Mouse (Mus musculus): ENCODE measurements around the gene Aspscr1. TPM values are rescaled to one million over a fixed set of nuclear protein-coding genes. Genes with fewer than 3 reads are reported as not detected.

Aspscr1 gene
- 100 to 1,000 TPM; 160 to 177 TPM for polyA plus RNA-seq (2017; shearing (Covaris generic))

DNA sequence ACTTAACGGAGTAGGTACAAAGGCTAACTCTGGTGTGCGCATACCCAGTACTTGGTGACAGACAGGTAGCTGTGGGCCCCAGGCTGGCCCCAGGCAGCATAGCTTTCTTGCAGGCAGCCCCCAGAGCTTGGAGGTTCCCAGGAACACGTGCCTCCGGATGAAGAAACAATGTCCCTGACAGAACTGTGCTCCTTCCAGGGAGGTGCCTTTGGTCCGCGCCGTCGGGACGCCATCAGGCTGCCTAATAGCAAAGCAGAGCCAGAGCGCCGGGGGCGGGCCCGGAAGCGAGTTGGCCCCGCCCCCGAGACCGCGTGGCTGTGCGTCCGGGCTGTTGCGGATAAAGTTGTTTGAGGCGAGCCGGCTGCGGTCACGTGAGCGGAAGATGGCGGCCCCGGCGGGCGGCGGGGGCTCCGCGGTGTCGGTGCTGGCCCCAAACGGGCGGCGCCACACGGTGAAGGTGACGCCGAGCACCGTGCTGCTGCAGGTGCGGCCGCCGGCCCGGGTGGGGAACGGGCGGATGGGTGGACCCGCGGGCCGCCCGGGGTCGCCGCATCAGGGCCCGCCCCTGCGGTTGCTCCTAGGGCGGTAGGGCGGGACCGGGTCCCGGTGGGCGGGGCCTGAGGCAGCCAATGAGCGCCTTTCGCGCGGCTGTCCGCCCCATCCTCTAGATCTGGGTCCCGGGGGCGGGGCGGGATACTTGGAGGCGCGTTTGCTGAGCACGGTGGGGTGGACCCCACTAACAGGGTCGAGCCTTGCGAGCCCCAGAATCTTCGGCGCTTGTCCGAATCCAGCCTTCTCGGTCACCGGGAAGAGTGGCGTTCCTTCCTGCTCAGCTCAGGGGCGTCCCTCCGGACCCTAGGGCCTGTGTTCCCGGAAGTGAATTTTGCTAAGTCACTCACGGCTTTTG lies at the start of gene Aspscr1:
Gene Aspscr1, plus strand, starts transcription at position 287 of the 907 bp plus-strand sequence.

DNA sequence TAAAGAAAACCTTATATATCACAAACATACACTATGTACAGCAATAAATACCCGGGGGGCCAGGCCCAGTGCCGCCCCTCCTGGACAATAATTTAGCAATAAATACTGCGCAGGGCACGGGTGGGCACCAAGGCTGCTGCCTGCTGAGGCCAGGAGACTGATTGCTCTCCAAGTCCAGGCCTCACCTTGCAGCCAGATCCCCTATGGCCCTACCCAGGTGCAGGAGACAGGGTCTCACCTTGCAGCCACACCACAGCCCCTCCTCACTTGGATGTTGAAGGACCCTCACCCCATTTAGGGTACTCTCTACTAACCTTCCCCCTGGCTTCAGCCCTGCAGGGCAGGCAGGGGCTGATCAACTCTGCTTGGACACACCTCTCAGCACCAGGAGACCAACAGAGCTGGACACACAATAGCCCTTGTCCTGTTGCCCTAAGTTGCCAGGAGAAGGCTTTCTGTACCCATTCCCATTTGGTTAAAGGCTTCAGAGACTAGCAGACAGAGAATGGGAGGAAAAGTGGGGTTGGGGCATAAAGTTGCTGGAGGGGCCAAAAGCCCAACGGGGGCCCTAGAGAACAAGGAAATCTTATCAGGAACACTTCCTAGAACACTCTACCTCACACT lies 47.5 kb upstream of the Aspscr1 start, which contains the start of gene Sirt7:
Gene Sirt7, minus strand, starts transcription at position 89 of the 624 bp plus-strand sequence.

GRCm38 (mm10) chr11:120633520-120634343 lies 39.0 kb upstream of the Aspscr1 start, which contains the start of gene Mafg:
Gene Mafg, minus strand, starts transcription at chr11:120633600.

DNA sequence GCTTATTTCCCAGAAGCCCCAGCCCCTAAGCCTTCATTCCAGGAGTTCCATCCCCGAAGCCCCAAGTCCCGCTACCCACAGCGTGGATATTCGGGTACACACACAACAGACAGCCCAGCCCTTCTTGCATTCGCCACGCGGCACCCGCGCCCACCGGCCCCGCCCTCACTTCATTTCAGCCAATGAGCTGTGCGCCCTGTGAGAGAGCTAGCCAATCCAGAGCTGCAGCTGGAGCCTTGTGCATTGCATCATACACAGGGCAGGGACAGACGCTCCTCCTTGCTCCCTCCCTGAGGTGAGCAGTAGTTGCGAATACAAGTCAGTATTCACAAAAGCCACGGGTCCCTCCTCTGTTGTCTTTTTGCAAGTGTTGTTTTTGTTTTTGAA lies 29.2 kb upstream of the Aspscr1 start, which contains the start of gene Pycr1:
Gene Pycr1, minus strand, starts transcription at position 169 of the 387 bp plus-strand sequence.

GRCm38 (mm10) chr11:120648001-120648476 lies 24.7 kb upstream of the Aspscr1 start, which contains the start of gene Myadml2:
Gene Myadml2, minus strand, starts transcription at chr11:120648158.

GRCm38 (mm10) chr11:120661076-120661460 lies 11.7 kb upstream of the Aspscr1 start, which contains the start of gene Notum:
Gene Notum, minus strand, starts transcription at chr11:120661175.

GRCm38 (mm10) chr11:120713580-120714518 lies 41.1 kb downstream of the Aspscr1 start, which contains the start of the genes Cenpx and Lrrc45:
Gene Cenpx, minus strand, starts transcription at chr11:120713738.
Gene Lrrc45, plus strand, starts transcription at chr11:120713925.

GRCm38 (mm10) chr11:120721124-120722066 lies 48.6 kb downstream of the Aspscr1 start, which contains the start of gene Rac3:
Gene Rac3, plus strand, starts transcription at chr11:120721470.

GRCm38 (mm10) chr11:120727169-120727527 lies 54.4 kb downstream of the Aspscr1 start, which contains the start of gene Dcxr:
Gene Dcxr, minus strand, starts transcription at chr11:120727281.

GRCm38 (mm10) chr11:120731858-120732680 lies 59.3 kb downstream of the Aspscr1 start, which contains the start of gene Cbr2:
Gene Cbr2, minus strand, starts transcription at chr11:120732114.

Other genes with a start within 250 kb of the Aspscr1 start
- 10 to 100 TPM; 29.4 to 53.4 TPM for gene Nploc4, start 235.3 kb upstream of the Aspscr1 start, polyA plus RNA-seq (2017; shearing (Covaris generic))
- under 1 TPM in 1 of 2 experiments, not detected in 1; 0.53 TPM for gene Tspan10, start 230.3 kb upstream of the Aspscr1 start, polyA plus RNA-seq (2017; shearing (Covaris generic))
- gene Pde6g, start 219.5 kb upstream of the Aspscr1 start, polyA plus RNA-seq (2017; shearing (Covaris generic)) = under 1 TPM in 1 of 2 experiments, not detected in 1; 0.63 TPM
- 10 to 100 TPM; 10.9 to 11.1 TPM for gene Oxld1, start 214.9 kb upstream of the Aspscr1 start, polyA plus RNA-seq (2017; shearing (Covaris generic))
- 10 to 100 TPM; 27.4 to 32.2 TPM for gene Ccdc137, start 214.9 kb upstream of the Aspscr1 start, polyA plus RNA-seq (2017; shearing (Covaris generic))
- 10 to 100 TPM; 26.3 to 36.0 TPM for gene Arl16, start 205.4 kb upstream of the Aspscr1 start, polyA plus RNA-seq (2017; shearing (Covaris generic))
- 10 to 100 TPM; 54.0 to 85.3 TPM for gene Mrpl12, start 188.4 kb upstream of the Aspscr1 start, polyA plus RNA-seq (2017; shearing (Covaris generic))
- 10 to 100 TPM in 1 of 2 experiments, 1 to 10 TPM in 1; 8.9 to 11.6 TPM for gene Slc25a10, start 181.1 kb upstream of the Aspscr1 start, polyA plus RNA-seq (2017; shearing (Covaris generic))
- not detected for gene Gcgr, start 142.3 kb upstream of the Aspscr1 start, polyA plus RNA-seq (2017; shearing (Covaris generic))
- gene Mcrip1, start 123.2 kb upstream of the Aspscr1 start, polyA plus RNA-seq (2017; shearing (Covaris generic)) = 100 to 1,000 TPM; 116 to 170 TPM
- gene Ppp1r27, start 121.8 kb upstream of the Aspscr1 start, polyA plus RNA-seq (2017; shearing (Covaris generic)) = not detected
- gene P4hb, start 99.7 kb upstream of the Aspscr1 start, polyA plus RNA-seq (2017; shearing (Covaris generic)) = 100 to 1,000 TPM; 254 to 278 TPM
- gene Arhgdia, start 91.3 kb upstream of the Aspscr1 start, polyA plus RNA-seq (2017; shearing (Covaris generic)) = 100 to 1,000 TPM; 711 to 836 TPM
- gene Alyref, start 74.6 kb upstream of the Aspscr1 start, polyA plus RNA-seq (2017; shearing (Covaris generic)) = 100 to 1,000 TPM; 330 to 378 TPM
- gene Anapc11, start 74.6 kb upstream of the Aspscr1 start, polyA plus RNA-seq (2017; shearing (Covaris generic)) = 100 to 1,000 TPM; 108 to 129 TPM
- 1 to 10 TPM in 1 of 2 experiments, under 1 TPM in 1; 0.55 to 2.3 TPM for gene Npb, start 64.5 kb upstream of the Aspscr1 start, polyA plus RNA-seq (2017; shearing (Covaris generic))
- 100 to 1,000 TPM; 101 to 127 TPM for gene Pcyt2, start 55.0 kb upstream of the Aspscr1 start, polyA plus RNA-seq (2017; shearing (Covaris generic))
- gene Sirt7, start 47.7 kb upstream of the Aspscr1 start, polyA plus RNA-seq (2017; shearing (Covaris generic)) = 100 to 1,000 TPM; 166 to 248 TPM
- 10 to 100 TPM; 20.6 to 22.5 TPM for gene Mafg, start 39.4 kb upstream of the Aspscr1 start, polyA plus RNA-seq (2017; shearing (Covaris generic))
- under 1 TPM; 0.23 to 0.66 TPM for gene Pycr1, start 29.2 kb upstream of the Aspscr1 start, polyA plus RNA-seq (2017; shearing (Covaris generic))
- gene Myadml2, start 24.8 kb upstream of the Aspscr1 start, polyA plus RNA-seq (2017; shearing (Covaris generic)) = under 1 TPM; 0.36 to 0.41 TPM
- not detected for gene Notum, start 11.8 kb upstream of the Aspscr1 start, polyA plus RNA-seq (2017; shearing (Covaris generic))
- 100 to 1,000 TPM; 104 to 146 TPM for gene Cenpx, start 40.8 kb downstream of the Aspscr1 start, polyA plus RNA-seq (2017; shearing (Covaris generic))
- gene Lrrc45, start 41.0 kb downstream of the Aspscr1 start, polyA plus RNA-seq (2017; shearing (Covaris generic)) = 10 to 100 TPM; 37.3 to 49.3 TPM
- 1 to 10 TPM; 1.4 TPM for gene Rac3, start 48.5 kb downstream of the Aspscr1 start, polyA plus RNA-seq (2017; shearing (Covaris generic))
- 10 to 100 TPM; 13.6 to 22.1 TPM for gene Dcxr, start 54.3 kb downstream of the Aspscr1 start, polyA plus RNA-seq (2017; shearing (Covaris generic))
- gene Cbr2, start 59.1 kb downstream of the Aspscr1 start, polyA plus RNA-seq (2017; shearing (Covaris generic)) = 1 to 10 TPM in 1 of 2 experiments, not detected in 1; 8.5 TPM
- 10 to 100 TPM; 15.6 to 15.9 TPM for gene Hmga1b, start 89.8 kb downstream of the Aspscr1 start, polyA plus RNA-seq (2017; shearing (Covaris generic))
- gene Rfng, start 111.2 kb downstream of the Aspscr1 start, polyA plus RNA-seq (2017; shearing (Covaris generic)) = 10 to 100 TPM; 31.9 to 32.2 TPM
- gene Gps1, start 111.3 kb downstream of the Aspscr1 start, polyA plus RNA-seq (2017; shearing (Covaris generic)) = 100 to 1,000 TPM; 132 to 179 TPM
- 10 to 100 TPM; 63.8 to 80.4 TPM for gene Dus1l, start 123.4 kb downstream of the Aspscr1 start, polyA plus RNA-seq (2017; shearing (Covaris generic))
- 10 to 100 TPM; 22.8 to 39.0 TPM for gene Fasn, start 151.6 kb downstream of the Aspscr1 start, polyA plus RNA-seq (2017; shearing (Covaris generic))

All from activated CD4-positive, CD25-positive, alpha-beta regulatory T cell (primary cell).